Mouse (Mus musculus): ENCODE data around the gene Lgals1.

DNA sequence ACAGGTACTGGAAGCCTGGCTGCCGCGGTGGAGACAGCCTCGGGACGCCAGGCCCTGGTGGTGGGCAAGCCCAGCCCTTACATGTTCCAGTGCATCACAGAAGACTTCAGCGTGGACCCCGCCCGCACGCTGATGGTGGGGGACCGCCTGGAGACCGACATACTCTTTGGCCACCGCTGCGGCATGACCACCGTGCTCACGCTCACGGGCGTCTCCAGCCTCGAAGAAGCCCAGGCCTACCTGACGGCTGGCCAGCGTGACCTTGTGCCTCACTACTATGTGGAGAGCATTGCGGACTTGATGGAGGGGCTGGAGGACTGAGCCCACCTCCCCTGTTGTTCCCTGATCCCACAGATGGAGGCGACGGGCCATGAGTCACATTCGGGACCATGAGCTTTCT is 8.4 kb upstream of the Lgals1 start:
- TF ChIP-seq CTCF (IDR thresholded peaks at IDR 0.05; ENCODE audit: low read depth, low read length) (no peak), POLR2AphosphoS5 (IDR thresholded peaks at IDR 0.05; ENCODE audit: insufficient replicate concordance, low read depth, low read length) (no peak), TAL1 (conservative IDR thresholded peaks at IDR 0.05; ENCODE audit: low read depth, low read length) (no peak), GATA2 (IDR thresholded peaks at IDR 0.05; ENCODE audit: borderline replicate concordance, low read depth, low read length) (no peak)
